Mouse (Mus musculus): ENCODE results near the gene Ptprn2. TPM values are rescaled to one million over a fixed set of nuclear protein-coding genes. Genes with fewer than 3 reads are reported as not detected.

Ptprn2 gene
- polyA plus RNA-seq, 1 experiment, result not detected

DNA sequence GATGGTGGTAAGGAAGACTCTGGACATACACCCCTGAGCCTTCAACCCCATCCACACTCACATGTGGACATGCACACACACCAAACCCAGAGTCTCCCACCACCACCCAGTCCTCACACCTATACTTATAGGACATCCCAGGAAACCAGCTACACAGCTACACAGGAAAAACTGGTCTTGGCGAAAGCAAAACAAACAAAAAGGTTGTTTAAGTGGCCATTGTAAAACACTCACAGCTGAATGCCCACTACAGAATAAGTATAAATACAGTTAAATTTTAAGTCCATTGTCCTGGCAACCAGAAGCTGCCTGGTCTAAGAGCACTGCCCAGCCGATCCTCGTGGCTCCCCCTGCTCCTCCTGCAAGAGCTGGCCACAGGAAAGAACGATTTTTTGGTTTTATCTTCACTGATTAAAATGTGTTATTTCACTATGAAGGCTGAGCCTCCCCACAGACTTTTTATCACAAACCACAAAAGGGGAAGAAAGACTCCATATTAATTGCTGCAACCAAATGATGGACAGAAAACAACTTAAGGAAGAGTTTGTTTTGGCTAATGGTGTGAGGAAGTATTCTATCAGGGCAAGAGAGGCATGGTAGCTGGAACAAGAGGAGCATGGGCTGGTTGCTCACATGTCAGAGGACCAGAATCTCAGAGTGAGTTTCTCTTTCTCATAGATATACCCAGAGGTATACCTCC is 722.1 kb downstream of the Ptprn2 start:
- no peaks in the 10 kb centered on the region for H3K4me1 ChIP-seq (ENCODE audit: control insufficient read depth, insufficient read depth, insufficient read length, low read length)
- no peak overlapping the region for H3K27ac ChIP-seq (replicated peaks; ENCODE audit: low read depth, low read length)
- no peak overlapping the region for H3K4me3 ChIP-seq (ENCODE audit: insufficient read depth, low read depth, low read length)

DNA sequence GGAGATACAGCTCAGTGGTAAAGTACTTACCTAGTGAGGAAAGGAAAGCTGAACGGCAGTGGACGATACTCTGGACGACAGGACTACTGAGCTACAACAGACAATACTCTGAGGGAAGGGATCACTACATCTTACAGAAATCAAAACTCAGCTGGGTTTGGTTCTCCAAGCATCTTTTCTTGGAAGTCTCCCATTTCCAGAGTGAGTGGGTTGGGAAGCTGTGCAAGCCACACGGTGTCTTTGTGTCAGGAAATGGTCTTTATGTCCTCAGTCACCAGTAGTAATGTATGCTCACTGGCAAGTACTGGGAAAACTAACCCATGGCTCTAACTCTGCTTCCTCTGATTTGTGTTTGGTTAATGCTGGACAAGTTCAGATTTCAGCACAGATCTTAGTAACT is 724.9 kb downstream of the Ptprn2 start:
- Histone ChIP-seq H3K27ac (replicated peaks; ENCODE audit: low read depth, low read length) (no peak overlapping the region), H3K4me3 (ENCODE audit: insufficient read depth, low read depth, low read length) (no peak overlapping the region), H3K4me1 (ENCODE audit: control insufficient read depth, insufficient read depth, insufficient read length, low read length) (no peaks in the 10 kb centered on the region)

GRCm38 (mm10) chr12:117213531-117213930 is 728.0 kb downstream of the Ptprn2 start:
- H3K27ac ChIP-seq (replicated peaks; ENCODE audit: low read depth, low read length), result no peak overlapping the region
- no peak overlapping the region for H3K4me3 ChIP-seq (ENCODE audit: insufficient read depth, low read depth, low read length)

DNA sequence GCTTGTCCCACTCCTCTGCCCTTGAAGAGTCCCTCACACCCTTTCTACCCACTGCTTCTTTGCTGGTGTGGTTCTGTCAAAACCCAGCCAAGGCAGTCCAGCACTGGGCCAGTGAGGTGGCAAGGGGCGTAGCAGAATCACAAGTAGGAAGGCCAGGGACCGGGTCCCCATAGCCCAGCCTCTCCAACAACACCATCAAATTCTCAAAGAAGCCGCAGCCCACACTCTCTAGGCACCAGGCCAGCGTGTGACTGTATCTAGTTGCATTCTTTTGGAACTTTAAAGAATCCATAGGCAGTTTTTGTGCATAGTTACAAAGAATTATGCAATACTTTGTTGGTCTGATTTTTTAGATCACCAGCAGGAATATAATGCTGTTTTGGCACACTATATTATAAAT is 728.8 kb downstream of the Ptprn2 start:
- H3K4me3 ChIP-seq (ENCODE audit: insufficient read depth, low read depth, low read length), result no peak overlapping the region
- H3K27ac ChIP-seq (replicated peaks; ENCODE audit: low read depth, low read length), result no peak overlapping the region
- H3K4me1 ChIP-seq (ENCODE audit: control insufficient read depth, insufficient read depth, insufficient read length, low read length), result no peaks in the 10 kb centered on the region

More at GRCm38 (mm10) chr12:117213531-117213930, 728.0 kb downstream of the Ptprn2 start:
- H3K4me1 ChIP-seq (ENCODE audit: control insufficient read depth, insufficient read depth, insufficient read length, low read length), result no peaks in the 10 kb centered on the region

DNA sequence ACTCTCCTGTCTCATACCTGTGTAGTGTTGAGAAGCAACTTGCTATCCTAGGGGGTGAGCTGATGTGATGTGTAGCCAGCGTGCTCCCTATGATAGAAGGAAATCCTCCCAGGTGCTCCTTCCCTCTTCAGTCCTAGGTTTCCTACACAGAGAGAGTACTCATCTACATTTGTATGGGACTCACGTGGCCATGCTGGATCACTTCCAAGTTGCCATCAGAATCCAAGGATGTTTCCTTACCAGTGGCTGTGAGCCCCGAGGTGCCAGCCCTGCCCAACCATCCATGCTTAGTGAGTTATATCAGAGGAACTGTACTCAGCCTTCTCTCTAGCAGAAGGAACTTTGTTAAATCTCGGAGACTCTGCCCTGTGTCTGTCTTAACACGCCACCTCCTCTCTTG is 729.4 kb downstream of the Ptprn2 start:
- Histone ChIP-seq H3K27ac (replicated peaks; ENCODE audit: low read depth, low read length) (no peak overlapping the region), H3K4me3 (ENCODE audit: insufficient read depth, low read depth, low read length) (no peak overlapping the region), H3K4me1 (ENCODE audit: control insufficient read depth, insufficient read depth, insufficient read length, low read length) (no peaks in the 10 kb centered on the region)

- no peak overlapping the region for H3K4me3 ChIP-seq (ENCODE audit: insufficient read depth, low read depth, low read length)
- H3K27ac ChIP-seq (replicated peaks; ENCODE audit: low read depth, low read length), result no peak overlapping the region
- H3K4me1 ChIP-seq (ENCODE audit: control insufficient read depth, insufficient read depth, insufficient read length, low read length), result no peaks in the 10 kb centered on the region
Observed at GRCm38 (mm10) chr12:117221909-117222308, 736.4 kb downstream of the Ptprn2 start.

- Histone ChIP-seq H3K4me1 (ENCODE audit: control insufficient read depth, insufficient read depth, insufficient read length, low read length) (no peaks in the 10 kb centered on the region; the same call in 1 of the 2 replicates), H3K4me3 (ENCODE audit: insufficient read depth, low read depth, low read length) (no peak overlapping the region), H3K27ac (replicated peaks; ENCODE audit: low read depth, low read length) (no peak overlapping the region)
Observed at GRCm38 (mm10) chr12:117224036-117224435, 738.5 kb downstream of the Ptprn2 start.

GRCm38 (mm10) chr12:117227236-117227635 is 741.7 kb downstream of the Ptprn2 start:
- H3K4me3 ChIP-seq (ENCODE audit: insufficient read depth, low read depth, low read length), result no peak overlapping the region
- no peaks in the 10 kb centered on the region; the same call in 1 of the 2 replicates for H3K4me1 ChIP-seq (ENCODE audit: control insufficient read depth, insufficient read depth, insufficient read length, low read length)
- H3K27ac ChIP-seq (replicated peaks; ENCODE audit: low read depth, low read length), result no peak overlapping the region

DNA sequence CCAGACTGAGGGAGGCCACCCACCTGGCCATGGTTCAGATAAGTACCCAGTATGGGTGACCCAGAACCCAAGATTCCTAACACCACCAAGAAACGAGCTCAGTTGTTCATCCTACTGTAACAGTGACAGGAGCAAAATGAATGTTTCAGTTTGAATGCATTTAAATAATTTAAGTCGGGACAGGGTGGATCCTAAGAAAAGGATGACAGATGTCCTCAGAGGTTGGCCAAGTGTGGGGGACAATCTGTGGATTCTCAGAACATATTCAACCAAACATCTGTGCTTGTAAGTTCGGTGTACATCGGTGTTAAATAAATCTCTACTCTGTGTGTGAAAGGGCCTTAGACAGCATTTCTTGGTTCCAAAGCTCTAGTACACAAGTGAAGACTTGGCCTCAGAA is 743.9 kb downstream of the Ptprn2 start:
- H3K4me1 ChIP-seq (ENCODE audit: control insufficient read depth, insufficient read depth, insufficient read length, low read length), result no peaks in the 10 kb centered on the region; the same call in 1 of the 2 replicates
- no peak overlapping the region for H3K4me3 ChIP-seq (ENCODE audit: insufficient read depth, low read depth, low read length)
- no peak overlapping the region for H3K27ac ChIP-seq (replicated peaks; ENCODE audit: low read depth, low read length)

DNA sequence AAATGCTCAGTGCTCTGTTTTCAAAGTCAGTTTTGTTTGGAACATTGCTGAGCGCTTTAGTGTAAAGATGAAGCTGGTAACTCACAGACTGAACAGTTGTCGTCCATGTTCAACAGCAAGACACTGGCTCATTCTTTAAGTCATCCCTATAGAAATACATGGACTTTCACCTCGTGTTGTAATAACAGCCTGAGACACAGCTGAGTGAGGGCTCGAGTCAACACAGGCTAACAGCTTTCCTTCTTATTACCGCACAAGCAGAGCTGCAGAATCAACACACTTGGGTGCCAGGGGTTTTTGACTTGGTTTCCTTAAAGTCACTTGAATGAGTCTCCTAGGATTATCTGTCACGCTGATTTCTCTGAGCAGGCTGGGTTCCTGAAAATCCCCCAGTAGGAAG is 744.8 kb downstream of the Ptprn2 start:
- Histone ChIP-seq H3K4me1 (ENCODE audit: control insufficient read depth, insufficient read depth, insufficient read length, low read length) (no peaks in the 10 kb centered on the region; the same call in 1 of the 2 replicates), H3K4me3 (ENCODE audit: insufficient read depth, low read depth, low read length) (no peak overlapping the region), H3K27ac (replicated peaks; ENCODE audit: low read depth, low read length) (no peak overlapping the region)

DNA sequence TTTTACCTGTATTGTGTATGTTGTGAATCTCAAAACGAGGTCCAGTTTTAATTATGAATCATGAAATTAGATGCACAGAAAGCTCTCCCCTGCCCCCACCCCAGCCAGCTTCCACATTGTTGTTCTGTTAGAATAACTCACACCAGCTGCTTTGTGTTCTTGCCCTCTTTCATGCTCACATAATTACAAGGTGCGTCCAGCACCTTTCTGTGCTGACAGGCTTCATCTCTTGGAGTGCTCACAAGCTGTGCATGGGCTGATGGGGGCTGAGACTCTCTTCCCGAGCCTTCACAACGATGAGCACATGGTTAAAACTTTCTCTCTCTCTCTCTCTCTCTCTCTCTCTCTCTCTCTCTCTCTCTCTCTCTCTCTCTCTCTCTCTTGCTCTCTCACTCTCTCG is 746.3 kb downstream of the Ptprn2 start:
- Histone ChIP-seq H3K4me3 (ENCODE audit: insufficient read depth, low read depth, low read length) (no peak overlapping the region), H3K27ac (replicated peaks; ENCODE audit: low read depth, low read length) (no peak overlapping the region)

GRCm38 (mm10) chr12:117235114-117235513 is 749.6 kb downstream of the Ptprn2 start:
- Histone ChIP-seq H3K4me3 (ENCODE audit: insufficient read depth, low read depth, low read length) (no peak overlapping the region), H3K4me1 (ENCODE audit: control insufficient read depth, insufficient read depth, insufficient read length, low read length) (no peaks in the 10 kb centered on the region), H3K27ac (replicated peaks; ENCODE audit: low read depth, low read length) (no peak overlapping the region)

More for the DNA sequence above, 746.3 kb downstream of the Ptprn2 start:
- H3K4me1 ChIP-seq (ENCODE audit: control insufficient read depth, insufficient read depth, insufficient read length, low read length), result no peaks in the 10 kb centered on the region; the same call in 1 of the 2 replicates

DNA sequence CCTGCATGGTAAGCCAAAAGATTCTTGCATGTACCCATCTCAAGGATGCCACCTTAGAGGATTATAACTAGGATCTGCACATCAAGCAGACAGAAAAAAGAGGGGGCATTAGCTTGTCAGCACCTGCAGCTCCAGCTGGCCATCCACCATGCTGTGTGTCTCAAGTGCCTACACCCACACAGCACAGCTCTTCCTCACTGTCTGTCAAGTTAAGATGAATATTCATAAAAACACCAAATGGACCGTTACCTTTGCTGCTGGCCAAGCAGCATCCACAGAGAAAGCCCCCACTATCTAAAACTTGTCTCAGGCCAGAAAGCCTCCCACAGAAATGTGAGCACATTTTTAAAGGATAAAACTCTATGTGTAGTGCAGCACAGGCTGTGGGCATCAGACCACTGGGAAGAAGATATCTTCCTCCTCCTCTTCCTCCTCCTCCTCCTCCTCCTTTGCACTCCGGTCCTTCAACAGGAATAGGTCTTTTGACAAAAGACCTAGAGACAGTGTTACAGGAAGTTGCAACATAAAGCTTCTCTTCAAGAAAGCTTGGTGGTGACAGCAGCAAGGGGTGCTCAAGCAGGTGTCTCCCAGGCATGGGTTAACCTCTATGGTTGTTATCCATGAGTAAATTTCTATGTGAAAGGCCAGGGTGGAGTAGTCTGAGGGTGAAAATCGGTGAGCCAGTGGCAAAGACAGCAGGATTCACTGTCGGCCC is 750.7 kb downstream of the Ptprn2 start:
- H3K4me1 ChIP-seq (ENCODE audit: control insufficient read depth, insufficient read depth, insufficient read length, low read length), result no peaks in the 10 kb centered on the region
- H3K27ac ChIP-seq (replicated peaks; ENCODE audit: low read depth, low read length), result no peak overlapping the region
- no peak overlapping the region for H3K4me3 ChIP-seq (ENCODE audit: insufficient read depth, low read depth, low read length)

GRCm38 (mm10) chr12:117236981-117237380 is 751.5 kb downstream of the Ptprn2 start:
- Histone ChIP-seq H3K4me3 (ENCODE audit: insufficient read depth, low read depth, low read length) (no peak overlapping the region), H3K27ac (replicated peaks; ENCODE audit: low read depth, low read length) (no peak overlapping the region), H3K4me1 (ENCODE audit: control insufficient read depth, insufficient read depth, insufficient read length, low read length) (0 out of 2 replicates have a peak, but pooled peaks cover 2% of the 10 kb centered on the region)

GRCm38 (mm10) chr12:117239927-117240715 is 754.6 kb downstream of the Ptprn2 start:
- Histone ChIP-seq H3K4me3 (ENCODE audit: insufficient read depth, low read depth, low read length) (no peak overlapping the region), H3K27ac (replicated peaks; ENCODE audit: low read depth, low read length) (no peak overlapping the region), H3K4me1 (ENCODE audit: control insufficient read depth, insufficient read depth, insufficient read length, low read length) (0 out of 2 replicates have a peak, but pooled peaks cover 2% of the 10 kb centered on the region)
